Mouse (Mus musculus) layer of hippocampus, postnatal 14 days (tissue): ENCODE measurements around the gene Gcgr. TPM values are rescaled to one million over a fixed set of nuclear protein-coding genes. Genes with fewer than 3 reads are reported as not detected.

Source experiments
- DNase-seq, 2 experiments: peaks; one replicate each; pipeline ENCODE4 v3.0.0; 2021 to 2022; ENCODE audit warnings: low spot score in 2 of 2, mixed read lengths in 1 of 2
- total RNA-seq, 2 experiments: library from RNA; stranded (reverse); gene quantifications; 2 replicates each; pipeline ENCODE4 v1.2.3; 2021

Gene Gcgr
- total RNA-seq, 2 experiments from 2014 or later: 0.28 to 0.36 TPM

DNA sequence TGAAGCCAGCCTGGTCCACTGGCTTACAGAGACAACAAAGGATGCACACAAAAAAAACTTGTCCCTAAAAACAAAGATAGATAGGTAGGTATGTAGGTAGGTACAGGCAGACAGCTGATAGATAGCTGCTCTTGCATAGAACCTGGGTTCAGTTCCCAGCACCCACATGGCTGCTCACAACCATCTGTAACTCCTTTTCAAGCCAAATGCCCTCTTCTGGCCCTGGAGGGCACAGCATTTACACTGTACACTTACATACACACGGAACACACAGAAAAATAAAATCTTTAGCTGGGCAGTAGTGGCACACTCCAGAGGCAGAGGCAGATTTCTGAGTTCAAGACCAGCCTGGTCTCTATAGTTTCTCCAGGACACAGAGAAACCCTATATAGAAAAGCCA lies 53.4 kb downstream of the Gcgr start:
- no peak for DNase-seq

GRCm38 (mm10) chr11:120588531-120588930 lies 58.0 kb downstream of the Gcgr start:
- no peak for DNase-seq

Other genes starting within 250 kb of the Gcgr start
- gene Actg1, start 182.2 kb upstream of the Gcgr start, total RNA-seq: 1,000 to 10,000 TPM; 1,835 to 1,925 TPM
- under 1 TPM; 0.48 to 0.67 TPM for gene Fscn2, start 169.2 kb upstream of the Gcgr start, total RNA-seq
- 10 to 100 TPM; 31.9 to 38.1 TPM for gene Faap100, start 151.9 kb upstream of the Gcgr start, total RNA-seq
- 10 to 100 TPM; 64.4 to 65.6 TPM for gene Nploc4, start 93.0 kb upstream of the Gcgr start, total RNA-seq
- gene Tspan10, start 88.1 kb upstream of the Gcgr start, total RNA-seq: 1 to 10 TPM in 1 of 2 experiments, not detected in 1; 1.4 TPM
- gene Pde6g, start 77.2 kb upstream of the Gcgr start, total RNA-seq: under 1 TPM in 1 of 2 experiments, not detected in 1; 0.43 TPM
- gene Oxld1, start 72.6 kb upstream of the Gcgr start, total RNA-seq: 10 to 100 TPM; 14.5 to 15.9 TPM
- 10 to 100 TPM; 22.5 to 22.7 TPM for gene Ccdc137, start 72.6 kb upstream of the Gcgr start, total RNA-seq
- gene Arl16, start 63.1 kb upstream of the Gcgr start, total RNA-seq: 10 to 100 TPM; 56.7 to 61.6 TPM
- 10 to 100 TPM; 71.3 to 73.5 TPM for gene Mrpl12, start 46.1 kb upstream of the Gcgr start, total RNA-seq
- 10 to 100 TPM; 25.6 to 27.2 TPM for gene Slc25a10, start 38.9 kb upstream of the Gcgr start, total RNA-seq
- gene Mcrip1, start 19.0 kb downstream of the Gcgr start, total RNA-seq: 10 to 100 TPM; 86.1 to 89.0 TPM
- not detected for gene Ppp1r27, start 20.4 kb downstream of the Gcgr start, total RNA-seq
- 100 to 1,000 TPM; 142 to 157 TPM for gene P4hb, start 42.6 kb downstream of the Gcgr start, total RNA-seq
- 100 to 1,000 TPM; 366 to 384 TPM for gene Arhgdia, start 50.9 kb downstream of the Gcgr start, total RNA-seq
- 10 to 100 TPM; 69.3 to 77.0 TPM for gene Alyref, start 67.7 kb downstream of the Gcgr start, total RNA-seq
- 10 to 100 TPM; 88.0 to 96.5 TPM for gene Anapc11, start 67.7 kb downstream of the Gcgr start, total RNA-seq
- gene Npb, start 77.8 kb downstream of the Gcgr start, total RNA-seq: 1 to 10 TPM; 2.3 to 2.7 TPM
- gene Pcyt2, start 87.2 kb downstream of the Gcgr start, total RNA-seq: 100 to 1,000 TPM; 150 TPM
- gene Sirt7, start 94.5 kb downstream of the Gcgr start, total RNA-seq: 10 to 100 TPM; 35.0 to 35.4 TPM
- gene Mafg, start 102.9 kb downstream of the Gcgr start, total RNA-seq: 10 to 100 TPM; 85.5 to 89.8 TPM
- 1 to 10 TPM; 4.7 to 5.1 TPM for gene Pycr1, start 113.1 kb downstream of the Gcgr start, total RNA-seq
- gene Myadml2, start 117.5 kb downstream of the Gcgr start, total RNA-seq: 1 to 10 TPM; 3.0 to 3.5 TPM
- 10 to 100 TPM in 1 of 2 experiments, 1 to 10 TPM in 1; 7.9 to 10.2 TPM for gene Notum, start 130.5 kb downstream of the Gcgr start, total RNA-seq
- gene Aspscr1, start 142.3 kb downstream of the Gcgr start, total RNA-seq: 10 to 100 TPM; 54.2 to 58.9 TPM
- gene Cenpx, start 183.0 kb downstream of the Gcgr start, total RNA-seq: 10 to 100 TPM; 26.8 to 28.9 TPM
- gene Lrrc45, start 183.2 kb downstream of the Gcgr start, total RNA-seq: 10 to 100 TPM; 56.0 to 58.2 TPM
- gene Rac3, start 190.8 kb downstream of the Gcgr start, total RNA-seq: 10 to 100 TPM; 83.9 to 98.6 TPM
- 10 to 100 TPM; 10.4 to 12.0 TPM for gene Dcxr, start 196.6 kb downstream of the Gcgr start, total RNA-seq
- 1 to 10 TPM; 2.1 to 2.2 TPM for gene Cbr2, start 201.4 kb downstream of the Gcgr start, total RNA-seq
- gene Hmga1b, start 232.1 kb downstream of the Gcgr start, total RNA-seq: 10 to 100 TPM; 16.1 to 21.9 TPM